9 mouse cellular contexts compared by ENCODE assay signal in the genomic region with DNA sequence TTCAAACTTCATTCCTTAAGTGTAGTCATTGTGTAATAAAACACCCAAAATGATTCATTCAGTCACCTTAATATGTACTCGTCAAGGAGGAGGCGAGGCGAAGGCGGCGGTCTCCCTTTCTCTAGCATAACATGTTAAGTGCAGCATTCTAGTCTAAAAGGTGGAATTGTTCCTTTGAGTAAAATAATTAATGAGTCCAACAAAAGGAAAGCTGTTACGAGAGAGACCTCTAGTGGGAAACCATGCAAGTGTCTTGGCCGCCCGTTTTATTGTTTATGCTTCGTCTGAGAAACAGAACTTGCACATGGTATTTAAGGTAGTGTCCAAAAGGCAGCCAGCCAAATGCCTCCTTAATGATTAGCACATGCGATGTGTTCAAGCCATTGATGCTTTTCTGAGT.
DNase-seq lines count a peak whose midpoint lies in the region; ATAC-seq and TF ChIP-seq lines count a peak whose summit lies in the region.
"Had no signal": no experiment of that assay in that cellular context is flagged by ENCODE, and none has a peak within 500 bp of the region (broad histone marks: within the 10 kb centered on the region; RNA-seq: fewer than 3 reads in every experiment).

No protein-coding gene starts in this region.

- no peak overlapping the region for H3K4me2 ChIP-seq in liver, postnatal 0 days (ENCODE audit: low read depth, low read length)
- H3K4me2 ChIP-seq in liver, embryonic 12.5 days = no peak overlapping the region
- no peak overlapping the region for H3K4me2 ChIP-seq in embryonic facial prominence, embryonic 11.5 days (ENCODE audit: low read depth, low read length)
- H3K4me2 ChIP-seq in hindbrain, embryonic 16.5 days (ENCODE audit: low read length) = no peak overlapping the region
- no peak overlapping the region for H3K4me2 ChIP-seq in midbrain, embryonic 14.5 days (ENCODE audit: low read length)

- no peak overlapping the region for H3K27ac ChIP-seq in liver, postnatal 0 days (ENCODE audit: low read depth)
- no peak overlapping the region for H3K27ac ChIP-seq in liver, embryonic 12.5 days
- peak overlapping the region; percentile 41; the same call in 1 of the 2 replicates for H3K27ac ChIP-seq in embryonic facial prominence, embryonic 11.5 days (replicated peaks; ENCODE audit: low read depth, low read length)
- no peak overlapping the region for H3K27ac ChIP-seq in hindbrain, embryonic 16.5 days (ENCODE audit: low read depth, low read length)
- no peak overlapping the region for H3K27ac ChIP-seq in midbrain, embryonic 14.5 days (replicated peaks; ENCODE audit: low read depth, low read length)
- H3K27ac ChIP-seq: liver, embryonic 14.5 days had no signal

- ATAC-seq in liver, postnatal 0 days = no peak
- ATAC-seq in liver, embryonic 12.5 days = no peak
- ATAC-seq in embryonic facial prominence, embryonic 11.5 days (replicated peaks; ENCODE audit: insufficient number of reproducible peaks, low FRiP score, low TSS enrichment, low read depth) = no peak
- peak; percentile 69 for ATAC-seq in hindbrain, embryonic 16.5 days
- ATAC-seq in midbrain, embryonic 14.5 days (ENCODE audit: low FRiP score, low TSS enrichment) = peak; percentile 53
- ATAC-seq in megakaryocyte, adult 5-6 weeks (ENCODE audit: poor library complexity, severe bottlenecking) = no peak

- H3K9me3 ChIP-seq in liver, postnatal 0 days (ENCODE audit: low read length) = no peaks in the 10 kb centered on the region
- no peaks in the 10 kb centered on the region for H3K9me3 ChIP-seq in liver, embryonic 12.5 days (replicated peaks)
- no peaks in the 10 kb centered on the region for H3K9me3 ChIP-seq in embryonic facial prominence, embryonic 11.5 days (replicated peaks; ENCODE audit: control insufficient read depth, low read length)
- no peaks in the 10 kb centered on the region for H3K9me3 ChIP-seq in hindbrain, embryonic 16.5 days (ENCODE audit: control insufficient read depth, low read length)
- H3K9me3 ChIP-seq in midbrain, embryonic 14.5 days (ENCODE audit: control insufficient read depth, low read length) = no peaks in the 10 kb centered on the region

- no peaks in the 10 kb centered on the region for H3K36me3 ChIP-seq in liver, postnatal 0 days (replicated peaks; ENCODE audit: insufficient read depth, low read length)
- H3K36me3 ChIP-seq in liver, embryonic 12.5 days = no peaks in the 10 kb centered on the region
- H3K36me3 ChIP-seq in embryonic facial prominence, embryonic 11.5 days (replicated peaks; ENCODE audit: control insufficient read depth, insufficient read depth, low read depth, low read length) = no peaks in the 10 kb centered on the region
- H3K36me3 ChIP-seq in hindbrain, embryonic 16.5 days (ENCODE audit: control insufficient read depth, insufficient read depth, low read length) = no peaks in the 10 kb centered on the region
- H3K36me3 ChIP-seq in midbrain, embryonic 14.5 days (ENCODE audit: control insufficient read depth, insufficient read depth, low read length) = no peaks in the 10 kb centered on the region

- WGBS in liver, postnatal 0 days (ENCODE audit: insufficient replicate concordance) = 45% methylated on average over 10 of the region's 10 CpGs
- WGBS in liver, embryonic 12.5 days (ENCODE audit: insufficient replicate concordance) = 45% methylated on average over 10 of the region's 10 CpGs
- 22% methylated on average over 10 of the region's 10 CpGs for WGBS in embryonic facial prominence, embryonic 11.5 days
- WGBS in hindbrain, embryonic 16.5 days = 22% methylated on average over 10 of the region's 10 CpGs
- WGBS in midbrain, embryonic 14.5 days = 21% methylated on average over 10 of the region's 10 CpGs

- H3K4me1 ChIP-seq in liver, postnatal 0 days (ENCODE audit: insufficient read depth) = no peaks in the 10 kb centered on the region
- no peaks in the 10 kb centered on the region for H3K4me1 ChIP-seq in liver, embryonic 12.5 days
- no peaks in the 10 kb centered on the region for H3K4me1 ChIP-seq in embryonic facial prominence, embryonic 11.5 days (ENCODE audit: control insufficient read depth, insufficient read depth, low read length)
- H3K4me1 ChIP-seq in hindbrain, embryonic 16.5 days (ENCODE audit: control insufficient read depth, insufficient read depth, low read depth, low read length) = no peaks in the 10 kb centered on the region; the same call in 1 of the 2 replicates
- H3K4me1 ChIP-seq in midbrain, embryonic 14.5 days (ENCODE audit: control insufficient read depth, insufficient read depth, low read length) = no peaks in the 10 kb centered on the region

- DNase-seq in liver, postnatal 0 days = no peak
- DNase-seq in embryonic facial prominence, embryonic 11.5 days (ENCODE audit: low spot score) = peak; percentile 82
- DNase-seq in left cerebral cortex, adult 18-20 months (ENCODE audit: low spot score in 2 of 2) = peak; percentile 9 to 13
- peak; percentile 88 for DNase-seq in midbrain, embryonic 14.5 days
- peak; percentile 17 for DNase-seq in yolk sac, embryonic 10.5 days (ENCODE audit: low spot score)

- H3K9ac ChIP-seq in liver, postnatal 0 days (replicated peaks) = no peak overlapping the region
- H3K9ac ChIP-seq in liver, embryonic 12.5 days = no peak overlapping the region
- H3K9ac ChIP-seq in embryonic facial prominence, embryonic 11.5 days (replicated peaks; ENCODE audit: low read length) = no peak overlapping the region
- H3K9ac ChIP-seq in hindbrain, embryonic 16.5 days (ENCODE audit: low read depth, low read length) = no peak overlapping the region
- no peak overlapping the region for H3K9ac ChIP-seq in midbrain, embryonic 14.5 days (replicated peaks; ENCODE audit: low read length)
- H3K9ac ChIP-seq: liver, embryonic 14.5 days had no signal

- no peak for TF ChIP-seq EP300 in liver, postnatal 0 days (IDR thresholded peaks at IDR 0.05; ENCODE audit: low read depth)

- H3K4me3 ChIP-seq in liver, postnatal 0 days (ENCODE audit: low read depth, low read length) = no peak overlapping the region
- no peak overlapping the region for H3K4me3 ChIP-seq in liver, embryonic 12.5 days
- no peak overlapping the region for H3K4me3 ChIP-seq in embryonic facial prominence, embryonic 11.5 days (ENCODE audit: low read depth, low read length)
- no peak overlapping the region for H3K4me3 ChIP-seq in hindbrain, embryonic 16.5 days (ENCODE audit: low read length)
- no peak overlapping the region for H3K4me3 ChIP-seq in midbrain, embryonic 14.5 days (replicated peaks; ENCODE audit: low read depth, low read length)

- no peaks in the 10 kb centered on the region for H3K27me3 ChIP-seq in liver, postnatal 0 days (ENCODE audit: insufficient read depth, low read length)
- no peaks in the 10 kb centered on the region for H3K27me3 ChIP-seq in liver, embryonic 12.5 days (replicated peaks)
- no peaks in the 10 kb centered on the region for H3K27me3 ChIP-seq in embryonic facial prominence, embryonic 11.5 days (ENCODE audit: control insufficient read depth, insufficient read depth, low read length)
- no peaks in the 10 kb centered on the region for H3K27me3 ChIP-seq in hindbrain, embryonic 16.5 days (replicated peaks; ENCODE audit: control insufficient read depth, insufficient read depth, low read length)
- no peaks in the 10 kb centered on the region for H3K27me3 ChIP-seq in midbrain, embryonic 14.5 days (ENCODE audit: control insufficient read depth, insufficient read depth, low read length)

- TF ChIP-seq CTCF in liver, postnatal 0 days (IDR thresholded peaks at IDR 0.05; ENCODE audit: low read depth) = peak; percentile 47

Comparison
In these comparisons a context has a peak if more than half of its experiments do, and no peak if none do; other contexts are left out.
1. ATAC-seq: peak in hindbrain, embryonic 16.5 days (single experiment) and midbrain, embryonic 14.5 days (single experiment); none in liver, postnatal 0 days (single experiment), liver, embryonic 12.5 days (single experiment), embryonic facial prominence, embryonic 11.5 days (single experiment) and megakaryocyte, adult 5-6 weeks (single experiment).